Mouse (Mus musculus): Measurements from ENCODE around the gene Ddost. TPM values are rescaled to one million over a fixed set of nuclear protein-coding genes. Genes with fewer than 3 reads are reported as not detected.
A peak's percentile ranks its signal among the peaks of the same experiment; 100 is the strongest.
"Not testable (repeated sequence)": the region's sequence is repeated elsewhere in the genome, so short reads cannot be mapped to it uniquely, and the experiment has no call there.

The Ddost gene
- total RNA-seq, 4 experiments from 2014 or later: 90.5 to 99.3 (median 97.2) TPM

GRCm38 (mm10) chr4:138311595-138311994 lies 7.1 kb downstream of the Ddost start:
- DNase-seq (ENCODE audit: low spot score in 2 of 2): no peak

GRCm38 (mm10) chr4:138312105-138312504 lies 7.6 kb downstream of the Ddost start:
- no peak for DNase-seq (ENCODE audit: low spot score in 2 of 2)

GRCm38 (mm10) chr4:138313021-138313420 lies 8.5 kb downstream of the Ddost start:
- DNase-seq (ENCODE audit: low spot score in 2 of 2): no peak

- DNase-seq (ENCODE audit: low spot score in 2 of 2): no peak
Observed at GRCm38 (mm10) chr4:138313795-138314194, 9.3 kb downstream of the Ddost start.

- DNase-seq (ENCODE audit: low spot score in 2 of 2): no peak
Observed at GRCm38 (mm10) chr4:138315781-138316180, 11.3 kb downstream of the Ddost start.

GRCm38 (mm10) chr4:138316369-138316768 lies 11.8 kb downstream of the Ddost start:
- DNase-seq (ENCODE audit: low spot score in 2 of 2): no peak

GRCm38 (mm10) chr4:138318509-138319266 lies 14.2 kb downstream of the Ddost start:
- DNase-seq (ENCODE audit: low spot score in 2 of 2): peak in 1 of 2 experiments; percentile 59

GRCm38 (mm10) chr4:138319508-138319907 lies 15.0 kb downstream of the Ddost start:
- DNase-seq (ENCODE audit: low spot score in 2 of 2): peak; percentile 85 to 92

GRCm38 (mm10) chr4:138320711-138321110 lies 16.2 kb downstream of the Ddost start:
- DNase-seq (ENCODE audit: low spot score in 2 of 2): no peak

- no peak for DNase-seq (ENCODE audit: low spot score in 2 of 2)
Observed at GRCm38 (mm10) chr4:138321488-138321887, 17.0 kb downstream of the Ddost start.

- no peak for DNase-seq (ENCODE audit: low spot score in 2 of 2)
Observed at GRCm38 (mm10) chr4:138322692-138323091, 18.2 kb downstream of the Ddost start.

- DNase-seq (ENCODE audit: low spot score in 2 of 2): no peak
Observed at GRCm38 (mm10) chr4:138323753-138324152, 19.2 kb downstream of the Ddost start.

- DNase-seq (ENCODE audit: low spot score in 2 of 2): no peak
Observed at GRCm38 (mm10) chr4:138324451-138324850, 19.9 kb downstream of the Ddost start.

- peak; percentile 90 to 91 for DNase-seq (ENCODE audit: low spot score in 2 of 2)
Observed at GRCm38 (mm10) chr4:138325466-138326076, 21.0 kb downstream of the Ddost start.

GRCm38 (mm10) chr4:138326077-138326695 lies 21.7 kb downstream of the Ddost start, which contains the start of gene Pink1:
Pink1 (minus strand) TSS chr4:138326307.
- peak; percentile 84 to 93 for DNase-seq (ENCODE audit: low spot score in 2 of 2)

- not testable (repeated sequence) for DNase-seq (ENCODE audit: low spot score in 2 of 2)
Observed at GRCm38 (mm10) chr4:138327155-138327554, 22.6 kb downstream of the Ddost start.

GRCm38 (mm10) chr4:138327891-138328470 lies 23.5 kb downstream of the Ddost start:
- no peak for DNase-seq (ENCODE audit: low spot score in 2 of 2)

GRCm38 (mm10) chr4:138330264-138330671 lies 25.7 kb downstream of the Ddost start:
- no peak for DNase-seq (ENCODE audit: low spot score in 2 of 2)

GRCm38 (mm10) chr4:138331647-138332046 lies 27.1 kb downstream of the Ddost start:
- DNase-seq (ENCODE audit: low spot score in 2 of 2): no peak

- no peak for DNase-seq (ENCODE audit: low spot score in 2 of 2)
Observed at GRCm38 (mm10) chr4:138333135-138333534, 28.6 kb downstream of the Ddost start.

GRCm38 (mm10) chr4:138335036-138335435 lies 30.5 kb downstream of the Ddost start:
- no peak for DNase-seq (ENCODE audit: low spot score in 2 of 2)

GRCm38 (mm10) chr4:138335648-138336047 lies 31.1 kb downstream of the Ddost start:
- no peak for DNase-seq (ENCODE audit: low spot score in 2 of 2)
